Mouse (Mus musculus): ENCODE results near the gene Brdt. TPM values are rescaled to one million over a fixed set of nuclear protein-coding genes. Genes with fewer than 3 reads are reported as not detected.

The Brdt gene
- 0.51 to 1.3 TPM (median 0.65 TPM) in 4 replicates for total RNA-seq (2023; ENCODE audit: inconsistent age)

DNA sequence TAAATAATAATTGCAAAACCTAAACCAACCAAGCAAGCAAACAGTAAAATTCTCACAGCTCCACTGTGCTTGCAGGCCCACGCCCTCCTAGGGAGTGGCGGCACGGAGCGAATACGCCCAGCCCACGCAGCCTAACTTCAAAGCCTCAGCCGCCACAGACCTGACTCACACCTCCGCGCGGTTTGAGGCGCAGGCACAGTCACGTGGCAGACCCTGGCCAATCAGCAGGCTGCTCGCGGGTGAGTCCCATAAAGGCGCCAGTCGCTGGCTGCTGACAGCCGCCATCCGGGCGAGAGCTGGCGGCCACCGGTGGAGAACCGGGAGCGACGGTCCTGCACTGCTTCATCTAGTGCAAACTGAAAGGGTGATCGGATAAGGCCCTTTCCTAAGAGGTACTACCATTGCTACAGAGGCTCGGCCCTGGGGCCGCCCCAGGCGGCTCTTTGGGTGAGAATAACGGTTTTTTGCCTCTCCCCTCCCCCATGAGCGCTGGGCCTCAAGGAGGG is at the start of gene Brdt:
Gene Brdt, plus strand, starts transcription at position 244 of the 506 bp plus-strand sequence.

DNA sequence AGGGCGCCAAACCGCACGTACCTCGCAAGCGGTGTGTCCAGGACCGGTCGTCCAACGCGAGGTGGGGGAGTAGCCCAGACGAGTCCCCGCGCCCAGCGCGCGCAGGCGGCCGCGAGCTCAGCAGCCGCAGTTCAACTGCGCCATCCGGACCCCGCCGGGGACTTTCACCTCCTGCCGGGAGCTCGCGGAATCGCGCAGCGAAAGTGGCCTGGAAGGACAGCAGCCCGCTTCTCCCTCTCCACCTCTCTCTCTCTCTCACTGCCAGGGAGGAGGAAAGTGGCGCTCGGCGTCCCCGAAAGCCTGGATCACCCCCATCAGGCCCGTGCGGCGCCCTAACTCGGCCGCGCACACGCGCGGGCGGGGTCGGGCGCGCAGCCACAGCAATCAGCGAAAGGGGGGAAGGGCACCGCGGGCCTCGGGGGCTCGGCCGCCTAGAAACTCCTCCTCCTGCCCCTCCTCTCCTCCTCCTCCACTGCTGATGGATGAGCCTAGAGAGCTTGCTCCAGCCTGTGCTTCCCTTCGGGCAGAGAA is 41.7 kb upstream of the Brdt start, which contains the start of gene Tgfbr3:
Gene Tgfbr3, minus strand, starts transcription at position 396 of the 531 bp plus-strand sequence.

DNA sequence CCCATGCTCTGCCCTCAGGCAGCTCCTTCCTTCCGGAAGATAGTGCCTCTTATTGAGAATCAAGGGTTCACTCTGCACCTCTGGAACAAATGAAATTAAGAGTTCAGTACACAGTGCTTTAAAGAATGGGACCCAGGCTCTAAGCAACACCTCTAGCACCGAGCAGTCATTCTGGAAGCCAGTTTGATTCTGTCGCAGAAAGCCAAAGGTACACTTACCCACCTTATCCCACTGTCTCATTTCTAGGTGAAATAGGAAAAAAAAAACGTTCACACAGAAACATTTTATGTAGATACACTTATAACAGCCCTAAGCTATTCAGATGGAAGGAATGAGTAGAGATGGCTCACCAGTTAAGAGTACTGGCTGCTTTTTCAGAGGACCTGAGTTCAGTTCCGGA is 71.5 kb downstream of the Brdt start, which contains the start of gene Ephx4:
Gene Ephx4, plus strand, starts transcription at position 301 of the 400 bp plus-strand sequence.

DNA sequence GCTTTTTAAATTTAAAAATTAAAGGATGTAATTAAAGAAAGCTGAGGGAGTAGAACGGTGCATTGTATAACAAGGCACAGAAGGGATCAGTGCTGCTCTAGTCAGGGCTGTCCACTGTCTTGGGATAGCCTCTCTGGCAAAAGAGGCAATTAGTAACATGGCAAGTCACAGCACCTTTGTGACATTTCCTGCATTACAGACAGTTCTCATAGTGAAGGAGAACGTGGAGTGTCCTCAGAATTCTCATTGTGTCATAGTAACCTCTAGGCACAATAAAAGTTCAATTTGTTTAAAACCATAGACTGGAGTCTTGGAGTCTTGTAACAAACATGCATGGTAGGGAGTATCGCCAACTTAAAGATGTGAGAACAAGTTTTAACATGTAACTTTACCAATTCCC is 100.3 kb downstream of the Brdt start, which contains the start of gene Lpcat2b:
Gene Lpcat2b, plus strand, starts transcription at position 301 of the 400 bp plus-strand sequence.

Other genes with a start within 250 kb of the Brdt start
- 0.38 to 0.54 TPM (median 0.47 TPM) in 4 replicates for gene Tgfbr3, start 41.5 kb upstream of the Brdt start, total RNA-seq (2023; ENCODE audit: inconsistent age)
- not detected in 4 replicates for gene Ephx4, start 71.6 kb downstream of the Brdt start, total RNA-seq (2023; ENCODE audit: inconsistent age)
- not detected in 4 replicates for gene Lpcat2b, start 100.4 kb downstream of the Brdt start, total RNA-seq (2023; ENCODE audit: inconsistent age)
- 13.8 to 17.9 TPM (median 16.0 TPM) in 4 replicates for gene Btbd8, start 106.8 kb downstream of the Brdt start, total RNA-seq (2023; ENCODE audit: inconsistent age)
- gene Gm42669, start 176.5 kb downstream of the Brdt start, total RNA-seq (2023; ENCODE audit: inconsistent age), result 0.32 TPM in 1 of 4 replicates, not detected in the others
- 0.09 TPM in 1 of 4 replicates, not detected in the others for gene 1700028K03Rik, start 203.6 kb downstream of the Brdt start, total RNA-seq (2023; ENCODE audit: inconsistent age)